Comparison of ENCODE assay signal across 8 mouse cellular contexts in the genomic region with DNA sequence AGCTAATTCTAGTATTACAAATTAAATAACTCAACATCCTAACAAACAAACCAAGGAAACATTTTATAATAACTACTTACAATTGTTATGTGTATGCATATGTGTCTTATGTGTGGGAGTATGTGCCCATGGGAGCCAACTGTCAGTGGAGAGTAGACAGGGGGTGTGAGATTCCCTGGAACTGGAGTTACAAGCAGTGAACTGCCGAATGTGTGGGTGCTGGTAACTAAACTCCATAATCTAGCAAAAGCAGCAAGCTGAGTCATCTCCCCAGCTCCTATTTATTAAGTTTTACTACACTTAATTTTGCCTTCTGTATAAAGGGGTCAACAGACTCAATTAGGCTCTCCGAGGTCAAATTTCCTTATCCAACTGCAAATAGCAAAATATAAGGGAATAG. TPM values are rescaled to one million over a fixed set of nuclear protein-coding genes. Genes with fewer than 3 reads are reported as not detected.
A peak's percentile ranks its signal among the peaks of the same experiment; 100 is the strongest.
DNase-seq lines count a peak whose midpoint lies in the region; ATAC-seq and TF ChIP-seq lines count a peak whose summit lies in the region.

No protein-coding gene starts in this region.

- H3K4me2 ChIP-seq in neural tube, embryonic 13.5 days = peak overlapping the region; percentile 76

- H3K36me3 ChIP-seq in MEL (ENCODE audit: control insufficient read depth in 1 of 2, insufficient read depth in 2 of 2, low read length in 2 of 2) = peaks cover 3 to 19% of the 10 kb centered on the region in 2 experiments; a peak in 3 of 4 replicates
- peaks cover 13% of the 10 kb centered on the region for H3K36me3 ChIP-seq in neural tube, embryonic 13.5 days

- H3K9me3 ChIP-seq in MEL (replicated peaks; ENCODE audit: insufficient read depth, low read length) = no peaks in the 10 kb centered on the region
- H3K9me3 ChIP-seq in neural tube, embryonic 13.5 days = no peaks in the 10 kb centered on the region

- no peak for TF ChIP-seq RAD21 in MEL (IDR thresholded peaks at IDR 0.05; ENCODE audit: low read depth, low read length)

- peak overlapping the region; percentile 98 for H3K9ac ChIP-seq in MEL (ENCODE audit: control insufficient read depth, low read depth, low read length, poor library complexity, severe bottlenecking)
- peak overlapping the region; percentile 95 for H3K9ac ChIP-seq in neural tube, embryonic 13.5 days

- H3K79me2 ChIP-seq in MEL (ENCODE audit: control insufficient read depth, insufficient read depth, low read length, poor library complexity) = peaks cover 31% of the 10 kb centered on the region

- H3K27ac ChIP-seq in MEL (ENCODE audit: control insufficient read depth, low read depth, low read length) = no peak overlapping the region
- no peak overlapping the region for H3K27ac ChIP-seq in embryonic fibroblast, embryonic 13.5 days (ENCODE audit: insufficient read depth, low read length)
- no peak overlapping the region for H3K27ac ChIP-seq in neural tube, embryonic 13.5 days (replicated peaks)

- WGBS in neural tube, embryonic 13.5 days = 65% methylated on average over 2 of the region's 2 CpGs

- peak; percentile 6 for DNase-seq in kidney, adult 9 months
- DNase-seq in kidney, adult 8-10 months = no peak
- peak; percentile 46 for DNase-seq in MEL (ENCODE audit: low read depth, low spot score)
- peak; percentile 21 to 26 for DNase-seq in layer of hippocampus, postnatal 36 days
- no peak for DNase-seq in thymus, postnatal 0 days (ENCODE audit: low spot score)
- DNase-seq in gastrocnemius, postnatal 4 days (ENCODE audit: low spot score in 2 of 2) = no peak

- no peak for TF ChIP-seq EP300 in MEL (IDR thresholded peaks at IDR 0.05; ENCODE audit: low read depth in 1 of 2, low read length in 2 of 2)

- TF ChIP-seq CTCF in MEL (IDR thresholded peaks at IDR 0.05 in 2 of 3, conservative IDR thresholded peaks at IDR 0.05 in 1 of 3; ENCODE audit: control insufficient read depth in 1 of 3, insufficient read depth in 1 of 3, low read depth in 2 of 3, low read length in 3 of 3, poor library complexity in 1 of 3, severe bottlenecking in 1 of 3) = no peak
- no peak for TF ChIP-seq CTCF in embryonic fibroblast, embryonic 13.5 days (IDR thresholded peaks at IDR 0.05; ENCODE audit: borderline replicate concordance, insufficient read depth, low read length)

- no peak for TF ChIP-seq POLR2A in MEL (IDR thresholded peaks at IDR 0.05; ENCODE audit: control insufficient read depth in 1 of 2, insufficient read depth in 1 of 2, low read depth in 1 of 2, low read length in 2 of 2, poor library complexity in 1 of 2)
- no peak for TF ChIP-seq POLR2A in embryonic fibroblast, embryonic 13.5 days (IDR thresholded peaks at IDR 0.05; ENCODE audit: low read depth, low read length)

- H3K27me3 ChIP-seq in MEL (ENCODE audit: control insufficient read depth in 1 of 2, insufficient read depth in 2 of 2, low read length in 2 of 2) = no peaks in the 10 kb centered on the region
- 0 out of 2 replicates have a peak, but pooled peaks cover 3% of the 10 kb centered on the region for H3K27me3 ChIP-seq in neural tube, embryonic 13.5 days

- peaks cover 2 to 3% of the 10 kb centered on the region in 2 experiments; a peak in 2 of 4 replicates for H3K4me1 ChIP-seq in MEL (ENCODE audit: control insufficient read depth in 1 of 2, insufficient read depth in 2 of 2, low read length in 2 of 2)
- no peaks in the 10 kb centered on the region for H3K4me1 ChIP-seq in embryonic fibroblast, embryonic 13.5 days (ENCODE audit: control insufficient read depth, insufficient read depth, low read length)
- peaks cover 45% of the 10 kb centered on the region for H3K4me1 ChIP-seq in neural tube, embryonic 13.5 days (replicated peaks)

- no peak for ATAC-seq in neural tube, embryonic 13.5 days (ENCODE audit: low read depth)

- peak overlapping the region; percentile 44 to 75 for H3K4me3 ChIP-seq in MEL (ENCODE audit: control insufficient read depth in 1 of 2, insufficient read depth in 1 of 2, low read depth in 2 of 2, low read length in 2 of 2)
- H3K4me3 ChIP-seq in embryonic fibroblast, embryonic 13.5 days (ENCODE audit: insufficient read depth, low read length) = peak overlapping the region; percentile 49
- H3K4me3 ChIP-seq in neural tube, embryonic 13.5 days = peak overlapping the region; percentile 91

TF ChIP-seq in MEL, 35 proteins besides CTCF, POLR2A, EP300 and RAD21:
- TF ChIP-seq TAL1 (IDR thresholded peaks at IDR 0.05; ENCODE audit: low read length) = peak; percentile 9; the same call in 1 of the 2 replicates
- no peak for TF ChIP-seq POLR2AphosphoS2 (IDR thresholded peaks at IDR 0.05; ENCODE audit: low read length)

RNA-seq across cellular contexts. Expression of gene Serinc1, which starts 1.3 kb away (rescaled TPM):
- total RNA-seq in MEL (2012; rRNA removed) = 35.4 and 38.3 TPM in 2 replicates
- 10 to 100 TPM in 1 of 2 experiments, not detected in 1; 42.8 TPM for polyA plus RNA-seq in MEL (2012; ENCODE audit: insufficient read depth in 1 of 2, insufficient read length in 2 of 2, low read depth in 1 of 2, low replicate concordance in 2 of 2, missing spikeins in 1 of 2)
- polyA plus RNA-seq in embryonic fibroblast, embryonic 13.5 days (2011; ENCODE audit: insufficient read length, low read depth, missing spikeins) = 303 and 328 TPM in 2 replicates
- total RNA-seq in layer of hippocampus, postnatal 36 days (2021) = 1,000 to 10,000 TPM in 1 of 2 experiments, 100 to 1,000 TPM in 1; 905 to 1,006 TPM
- polyA plus RNA-seq in neural tube, embryonic 13.5 days (2015; fragmentation: Nextera tagmentation; extraction: Ambion mirVana) = 408 and 420 TPM in 2 replicates
- polyA plus RNA-seq in thymus, postnatal 0 days (2015; fragmentation: Nextera tagmentation; extraction: Ambion mirVana) = 91.2 and 93.4 TPM in 2 replicates
- total RNA-seq in gastrocnemius, postnatal 4 days (2021) = 100 to 1,000 TPM; 168 to 169 TPM

RNA-seq across cellular contexts. Expression of gene Hsf2, which starts 44.9 kb away (rescaled TPM):
- total RNA-seq in MEL (2012; rRNA removed) = 4.5 and 6.1 TPM in 2 replicates
- 1 to 10 TPM in 1 of 2 experiments, not detected in 1; 6.1 TPM for polyA plus RNA-seq in MEL (2012; ENCODE audit: insufficient read depth in 1 of 2, insufficient read length in 2 of 2, low read depth in 1 of 2, low replicate concordance in 2 of 2, missing spikeins in 1 of 2)
- 21.9 and 32.1 TPM in 2 replicates for polyA plus RNA-seq in embryonic fibroblast, embryonic 13.5 days (2011; ENCODE audit: insufficient read length, low read depth, missing spikeins)
- total RNA-seq in layer of hippocampus, postnatal 36 days (2021) = 10 to 100 TPM; 32.2 to 33.4 TPM
- 56.8 and 63.9 TPM in 2 replicates for polyA plus RNA-seq in neural tube, embryonic 13.5 days (2015; fragmentation: Nextera tagmentation; extraction: Ambion mirVana)
- polyA plus RNA-seq in thymus, postnatal 0 days (2015; fragmentation: Nextera tagmentation; extraction: Ambion mirVana) = 21.8 and 23.6 TPM in 2 replicates
- 10 to 100 TPM; 38.0 to 50.0 TPM for total RNA-seq in gastrocnemius, postnatal 4 days (2021)

Comparison
In these comparisons a context has a peak if more than half of its experiments do, and no peak if none do; other contexts are left out.
1. DNase-seq: peak in kidney, adult 9 months (single experiment), MEL (single experiment) and layer of hippocampus, postnatal 36 days (2 of 2); none in kidney, adult 8-10 months (0 of 2), thymus, postnatal 0 days (single experiment) and gastrocnemius, postnatal 4 days (0 of 2).
2. Peak in every context shown above with its lines, with median percentiles within 50 percentile points of each other: H3K4me3 ChIP-seq.